Mouse (Mus musculus) liver, embryonic 15.5 days (tissue): Measurements from ENCODE around the gene Rhot2. TPM values are rescaled to one million over a fixed set of nuclear protein-coding genes. Genes with fewer than 3 reads are reported as not detected.

Source experiments
- ATAC-seq: fragments of 200-750 bp; cut with Nextera tagmentation; 2 replicates; pipeline ENCODE4 v1.8.0; 2017; ENCODE audit warnings: moderate number of reproducible peaks, mild to moderate bottlenecking, moderate library complexity; ENCODE audit not compliant: insufficient read depth
- H3K27ac ChIP-seq: fragments of 300-500 bp; sonication (generic); replicated peaks from 2 replicates; pipeline ENCODE4 v1.5.1; 2015; ENCODE audit warnings: mild to moderate bottlenecking, inconsistent platforms
- H3K27me3 ChIP-seq: fragments of 300-500 bp; sonication (generic); 2 replicates; pipeline ENCODE4 v1.6.1; 2015; ENCODE audit warnings: mild to moderate bottlenecking, inconsistent platforms
- H3K36me3 ChIP-seq: fragments of 300-500 bp; sonication (generic); replicated peaks from 2 replicates; pipeline ENCODE4 v1.6.1; 2015; ENCODE audit warnings: moderate library complexity, mild to moderate bottlenecking, inconsistent platforms
- H3K4me1 ChIP-seq: fragments of 300-500 bp; sonication (generic); replicated peaks from 2 replicates; pipeline ENCODE4 v1.6.1; 2015; ENCODE audit warnings: inconsistent platforms
- H3K4me2 ChIP-seq: fragments of 300-500 bp; sonication (generic); 2 replicates; pipeline ENCODE4 v1.6.1; 2015; ENCODE audit warnings: moderate library complexity, mild to moderate bottlenecking, inconsistent platforms
- H3K4me3 ChIP-seq: fragments of 300-500 bp; sonication (generic); replicated peaks from 2 replicates; pipeline ENCODE4 v1.5.1; 2015; ENCODE audit warnings: mild to moderate bottlenecking, inconsistent platforms
- H3K9ac ChIP-seq: fragments of 300-500 bp; sonication (generic); 2 replicates; pipeline ENCODE4 v1.6.1; 2015; ENCODE audit warnings: moderate library complexity, mild to moderate bottlenecking, inconsistent platforms
- H3K9me3 ChIP-seq: fragments of 300-500 bp; sonication (generic); replicated peaks from 2 replicates; pipeline ENCODE4 v1.6.1; 2016; ENCODE audit warnings: inconsistent platforms
- WGBS: fragments of 180-500 bp; shearing (Covaris S2); methylation state at CpG from one replicate; pipeline ENCODE4 v1.1.7; 2015; ENCODE audit warnings: mixed read lengths; ENCODE audit not compliant: insufficient replicate concordance; 5-methylcytosine and 5-hydroxymethylcytosine counted together
- polyA plus RNA-seq: library from polyadenylated mRNA; unstranded; fragments of >200 nt; fragmentation: Nextera tagmentation; extraction: Ambion mirVana; gene quantifications from 2 replicates; pipeline ENCODE4 v1.2.1, GENCODE M21; 2015

Gene Rhot2
- polyA plus RNA-seq, 1 experiment from 2014 or later: 10.8 TPM

GRCm38 (mm10) chr17:25832436-25833290 is 12.0 kb downstream of the Rhot2 start:
- Histone ChIP-seq H3K36me3 (peaks cover 41% of the 10 kb centered on the region), H3K27ac (peak overlapping the region; percentile 90), H3K9me3 (no peaks in the 10 kb centered on the region), H3K27me3 (no peaks in the 10 kb centered on the region), H3K4me2 (peak overlapping the region; percentile 92), H3K4me1 (peaks cover 92% of the 10 kb centered on the region), H3K9ac (peak overlapping the region; percentile 79), H3K4me3 (peak overlapping the region; percentile 72)
- 0% methylated on average over 75 of the region's 77 CpGs for WGBS
- peak; percentile 87 for ATAC-seq

- 41% methylated on average over 21 of the region's 21 CpGs for WGBS
- ATAC-seq: no peak
- peak overlapping the region; percentile 79 for H3K9ac ChIP-seq
- peak overlapping the region; percentile 92 for H3K4me2 ChIP-seq
- no peaks in the 10 kb centered on the region for H3K27me3 ChIP-seq
- peaks cover 46% of the 10 kb centered on the region for H3K36me3 ChIP-seq
- peak overlapping the region; percentile 72 for H3K4me3 ChIP-seq
- H3K9me3 ChIP-seq: no peaks in the 10 kb centered on the region
- peaks cover 82% of the 10 kb centered on the region for H3K4me1 ChIP-seq
- peak overlapping the region; percentile 90 for H3K27ac ChIP-seq
Measured at GRCm38 (mm10) chr17:25831451-25832281, 13.0 kb downstream of the Rhot2 start.

GRCm38 (mm10) chr17:25830806-25831431 is 13.7 kb downstream of the Rhot2 start:
- Histone ChIP-seq H3K4me2 (peak overlapping the region; percentile 92), H3K9ac (no peak overlapping the region), H3K4me3 (peak overlapping the region; percentile 72), H3K27me3 (no peaks in the 10 kb centered on the region), H3K4me1 (peaks cover 75% of the 10 kb centered on the region), H3K36me3 (peaks cover 53% of the 10 kb centered on the region), H3K9me3 (no peaks in the 10 kb centered on the region), H3K27ac (peak overlapping the region; percentile 90; the same call in 1 of the 2 replicates)
- ATAC-seq: no peak
- 80% methylated on average over 14 of the region's 14 CpGs for WGBS

GRCm38 (mm10) chr17:25830200-25830753 is 14.4 kb downstream of the Rhot2 start:
- H3K9me3 ChIP-seq: no peaks in the 10 kb centered on the region
- H3K36me3 ChIP-seq: peaks cover 57% of the 10 kb centered on the region
- ATAC-seq: no peak
- H3K27ac ChIP-seq: 0 out of 2 replicates have a peak overlapping the region, but pooled peaks have one; percentile 69
- 70% methylated on average over 4 of the region's 4 CpGs for WGBS
- no peaks in the 10 kb centered on the region for H3K27me3 ChIP-seq
- H3K4me1 ChIP-seq: peaks cover 72% of the 10 kb centered on the region
- peak overlapping the region; percentile 81 for H3K4me2 ChIP-seq
- H3K9ac ChIP-seq: no peak overlapping the region
- H3K4me3 ChIP-seq: peak overlapping the region; percentile 65; the same call in 1 of the 2 replicates

- peaks cover 72% of the 10 kb centered on the region for H3K4me1 ChIP-seq
- H3K4me2 ChIP-seq: peak overlapping the region; percentile 81
- peak overlapping the region; percentile 61 for H3K9ac ChIP-seq
- H3K4me3 ChIP-seq: peak overlapping the region; percentile 65
- 35% methylated on average over 8 of the region's 8 CpGs for WGBS
- H3K9me3 ChIP-seq: no peaks in the 10 kb centered on the region
- ATAC-seq: no peak
- peaks cover 52% of the 10 kb centered on the region for H3K36me3 ChIP-seq
- H3K27ac ChIP-seq: peak overlapping the region; percentile 69
- H3K27me3 ChIP-seq: no peaks in the 10 kb centered on the region
Measured at GRCm38 (mm10) chr17:25829558-25830017, 15.1 kb downstream of the Rhot2 start.

- peaks cover 72% of the 10 kb centered on the region for H3K4me1 ChIP-seq
- peak within 1 kb of the TSS; percentile 69 for H3K27ac ChIP-seq
- peak within 1 kb of the TSS; percentile 81 for H3K4me2 ChIP-seq
- H3K4me3 ChIP-seq: peak within 1 kb of the TSS; percentile 65
- no peak for ATAC-seq
- H3K36me3 ChIP-seq: peaks cover 52% of the 10 kb centered on the region
- WGBS: 2% methylated on average over 32 of the region's 32 CpGs
- H3K9ac ChIP-seq: peak within 1 kb of the TSS; percentile 61
- H3K27me3 ChIP-seq: no peaks in the 10 kb centered on the region
- no peaks in the 10 kb centered on the region for H3K9me3 ChIP-seq
Measured at GRCm38 (mm10) chr17:25828712-25829557, 15.7 kb downstream of the Rhot2 start, which contains the start of gene Jmjd8. Gene Jmjd8 (plus strand): TSS chr17:25828867.

- Histone ChIP-seq H3K27me3 (no peaks in the 10 kb centered on the region), H3K27ac (peak overlapping the region; percentile 69), H3K4me1 (peaks cover 69% of the 10 kb centered on the region), H3K4me2 (peak overlapping the region; percentile 81), H3K9me3 (no peaks in the 10 kb centered on the region), H3K9ac (0 out of 2 replicates have a peak overlapping the region, but pooled peaks have one; percentile 61), H3K4me3 (peak overlapping the region; percentile 65), H3K36me3 (peaks cover 52% of the 10 kb centered on the region)
- WGBS: 79% methylated on average over 8 of the region's 8 CpGs
- ATAC-seq: no peak
Measured at GRCm38 (mm10) chr17:25828223-25828594, 16.4 kb downstream of the Rhot2 start.

GRCm38 (mm10) chr17:25827546-25828222 is 17.0 kb downstream of the Rhot2 start:
- peaks cover 52% of the 10 kb centered on the region for H3K36me3 ChIP-seq
- H3K27ac ChIP-seq: no peak overlapping the region
- H3K9ac ChIP-seq: no peak overlapping the region
- 87% methylated on average over 22 of the region's 22 CpGs for WGBS
- peak overlapping the region; percentile 81; the same call in 1 of the 2 replicates for H3K4me2 ChIP-seq
- ATAC-seq: no peak
- H3K27me3 ChIP-seq: peaks cover 2% of the 10 kb centered on the region
- H3K9me3 ChIP-seq: no peaks in the 10 kb centered on the region
- H3K4me1 ChIP-seq: peaks cover 69% of the 10 kb centered on the region
- H3K4me3 ChIP-seq: no peak overlapping the region

GRCm38 (mm10) chr17:25827011-25827410 is 17.6 kb downstream of the Rhot2 start:
- peaks cover 66% of the 10 kb centered on the region for H3K4me1 ChIP-seq
- H3K27me3 ChIP-seq: peaks cover 9% of the 10 kb centered on the region
- H3K9me3 ChIP-seq: no peaks in the 10 kb centered on the region
- H3K36me3 ChIP-seq: peaks cover 52% of the 10 kb centered on the region
- H3K27ac ChIP-seq: no peak overlapping the region
- H3K4me2 ChIP-seq: no peak overlapping the region
- no peak for ATAC-seq
- no peak overlapping the region for H3K4me3 ChIP-seq
- 88% methylated on average over 13 of the region's 13 CpGs for WGBS
- H3K9ac ChIP-seq: no peak overlapping the region
